In the genomic region with DNA sequence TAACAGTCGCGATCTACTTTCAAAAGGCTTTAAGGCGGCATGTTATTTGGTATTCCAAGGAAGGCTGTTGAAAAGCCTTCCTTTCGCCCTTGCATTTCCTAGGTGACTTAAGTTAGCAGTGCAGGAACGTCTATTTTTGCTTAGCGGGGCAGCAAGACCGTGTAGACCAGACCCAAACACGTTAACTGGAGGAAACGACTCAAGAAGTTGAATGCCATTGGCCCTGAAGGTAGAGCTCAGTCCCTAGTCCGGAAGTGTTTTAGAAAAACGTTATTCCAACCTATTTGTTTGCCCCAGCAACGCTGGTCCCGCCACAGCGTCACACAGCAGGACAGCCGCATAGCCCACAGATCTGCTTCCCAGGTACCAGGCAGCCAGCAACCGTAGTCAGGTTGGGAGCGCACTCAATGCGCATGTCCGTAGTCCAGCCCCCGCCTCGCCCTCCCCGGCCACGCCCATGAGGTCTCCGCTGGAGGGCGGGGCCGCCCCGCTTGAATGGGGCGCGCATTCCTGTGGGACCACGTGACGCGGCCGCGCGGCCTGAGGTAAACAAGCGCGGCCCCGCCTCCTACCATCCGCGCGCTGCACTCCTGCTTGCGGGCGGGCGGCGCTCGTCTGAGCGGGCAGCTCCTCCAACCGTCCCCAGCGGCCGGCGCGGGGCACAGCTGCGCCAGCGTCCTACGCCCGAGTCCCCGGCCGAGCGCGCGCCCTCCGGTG, we compare ENCODE assay signal across 8 mouse cellular contexts. TPM values are rescaled to one million over a fixed set of nuclear protein-coding genes. Genes with fewer than 3 reads are reported as not detected.
DNase-seq lines count a peak whose midpoint lies in the region; ATAC-seq and TF ChIP-seq lines count a peak whose summit lies in the region.

A gene (plus strand): TSS at position 595 of the 717 bp plus-strand sequence.

- peak; percentile 89 for TF ChIP-seq POLR2A in cortical plate, adult 2 months (IDR thresholded peaks at IDR 0.05; ENCODE audit: extremely low read depth, insufficient read depth, low read length)

- no peaks in the 10 kb centered on the region for H3K9me3 ChIP-seq in hindbrain, embryonic 16.5 days (ENCODE audit: control insufficient read depth, low read length)

- H3K4me3 ChIP-seq in cortical plate, adult 2 months (ENCODE audit: insufficient read depth, low read length) = peak within 1 kb of the TSS; percentile 61
- H3K4me3 ChIP-seq in gastrocnemius, adult 2 months = peak within 1 kb of the TSS; percentile 83
- H3K4me3 ChIP-seq in hindbrain, embryonic 16.5 days (ENCODE audit: low read length) = peak within 1 kb of the TSS; percentile 92

- peak within 1 kb of the TSS; percentile 99 for H3K27ac ChIP-seq in cortical plate, adult 2 months (ENCODE audit: insufficient read depth, low read length)
- H3K27ac ChIP-seq in gastrocnemius, adult 2 months = peak within 1 kb of the TSS; percentile 98
- peak within 1 kb of the TSS; percentile 88 for H3K27ac ChIP-seq in hindbrain, embryonic 16.5 days (ENCODE audit: low read depth, low read length)

- peak; percentile 98 for DNase-seq in gastrocnemius, adult 2 months
- peak; percentile 94 for DNase-seq in left cerebral cortex, adult 11 months (ENCODE audit: low spot score)
- peak; percentile 98 for DNase-seq in lung, postnatal 36 days
- peak; percentile 98 for DNase-seq in retina, embryonic 14.5 days (ENCODE audit: low spot score)
- peak; percentile 98 for DNase-seq in thymus, postnatal 36 days

- H3K27me3 ChIP-seq in hindbrain, embryonic 16.5 days (replicated peaks; ENCODE audit: control insufficient read depth, insufficient read depth, low read length) = no peaks in the 10 kb centered on the region; the same call in 1 of the 2 replicates

- H3K9ac ChIP-seq in hindbrain, embryonic 16.5 days (ENCODE audit: low read depth, low read length) = peak within 1 kb of the TSS; percentile 88

- TF ChIP-seq CTCF in cortical plate, adult 2 months (IDR thresholded peaks at IDR 0.05; ENCODE audit: extremely low read depth, insufficient read depth, low read length) = no peak
- peak; percentile 33; the same call in 1 of the 2 replicates for TF ChIP-seq CTCF in gastrocnemius, adult 2 months (IDR thresholded peaks at IDR 0.05)

- ATAC-seq in activated CD4-positive, CD25-positive, alpha-beta regulatory T cell, adult 4 months = peak; percentile 84
- ATAC-seq in hindbrain, embryonic 16.5 days = peak; percentile 97

- H3K4me1 ChIP-seq in cortical plate, adult 2 months (ENCODE audit: control insufficient read depth, insufficient read depth, low read length) = no peaks in the 10 kb centered on the region
- peaks cover 16% of the 10 kb centered on the region for H3K4me1 ChIP-seq in hindbrain, embryonic 16.5 days (ENCODE audit: control insufficient read depth, insufficient read depth, low read depth, low read length)

- intact Hi-C loops in gastrocnemius, adult 2 months (cut with DNase I) = loop anchor here (2.0 to 5.0 kb wide), 2 partner anchors 49 to 130 kb away; no protein-coding TSS in a partner anchor

- H3K4me2 ChIP-seq in hindbrain, embryonic 16.5 days (ENCODE audit: low read length) = peak within 1 kb of the TSS; percentile 72

- no peaks in the 10 kb centered on the region for H3K36me3 ChIP-seq in hindbrain, embryonic 16.5 days (ENCODE audit: control insufficient read depth, insufficient read depth, low read length)

- under 1% methylated on average over 59 of the region's 62 CpGs for WGBS in hindbrain, embryonic 16.5 days

RNA-seq across cellular contexts. Expression of the gene that starts here (rescaled TPM):
- polyA plus RNA-seq in activated CD4-positive, CD25-positive, alpha-beta regulatory T cell, adult 4 months (2017; shearing (Covaris generic)) = under 1 TPM; 0.48 to 0.89 TPM
- 10.3 and 12.5 TPM in 2 replicates for polyA plus RNA-seq in cortical plate, adult 2 months (2012; rRNA removed)
- total RNA-seq in gastrocnemius, adult 2 months (2021) = 10 to 100 TPM in 1 of 2 experiments, 1 to 10 TPM in 1; 8.1 to 16.8 TPM
- 1.3 and 1.5 TPM in 2 replicates for polyA plus RNA-seq in hindbrain, embryonic 16.5 days (2015; fragmentation: Nextera tagmentation; extraction: Ambion mirVana)

Comparison
In these comparisons a context has a peak if more than half of its experiments do, and no peak if none do; other contexts are left out.
1. Peak in every context shown above with its lines: DNase-seq, ATAC-seq, H3K4me3 ChIP-seq and H3K27ac ChIP-seq.
2. Peak in ATAC-seq in activated CD4-positive, CD25-positive, alpha-beta regulatory T cell, adult 4 months; RNA of the gene not detected or under 1 TPM.